Mouse (Mus musculus): ENCODE data around the gene Bex6. TPM values are rescaled to one million over a fixed set of nuclear protein-coding genes. Genes with fewer than 3 reads are reported as not detected.

Bex6 gene
- not detected in 4 replicates for total RNA-seq (2023; ENCODE audit: inconsistent age)

GRCm38 (mm10) chr16:32179333-32179901, at the start of gene Bex6:
Bex6 (plus strand) TSS chr16:32179823.

GRCm38 (mm10) chr16:32165281-32165821, 14.3 kb upstream of the Bex6 start, which contains the start of gene Nrros:
Nrros (minus strand) TSS chr16:32165594.

Other genes starting within 250 kb of the Bex6 start
- gene Pigz, start 246.0 kb upstream of the Bex6 start, total RNA-seq (2023; ENCODE audit: inconsistent age): not detected in 4 replicates
- gene 0610012G03Rik, start 231.3 kb upstream of the Bex6 start, total RNA-seq (2023; ENCODE audit: inconsistent age): 15.9 to 18.1 TPM (median 17.3 TPM) in 4 replicates
- gene Ncbp2, start 231.3 kb upstream of the Bex6 start, total RNA-seq (2023; ENCODE audit: inconsistent age): 19.9 to 26.7 TPM (median 23.3 TPM) in 4 replicates
- gene Senp5, start 176.5 kb upstream of the Bex6 start, total RNA-seq (2023; ENCODE audit: inconsistent age): 28.7 to 33.9 TPM (median 29.8 TPM) in 4 replicates
- 75.2 to 82.6 TPM (median 81.7 TPM) in 4 replicates for gene Pak2, start 100.5 kb upstream of the Bex6 start, total RNA-seq (2023; ENCODE audit: inconsistent age)
- gene Pigx, start 80.1 kb upstream of the Bex6 start, total RNA-seq (2023; ENCODE audit: inconsistent age): 22.4 to 32.2 TPM (median 28.8 TPM) in 4 replicates
- 3.6 to 6.2 TPM (median 4.4 TPM) in 4 replicates for gene Cep19, start 80.0 kb upstream of the Bex6 start, total RNA-seq (2023; ENCODE audit: inconsistent age)
- gene Nrros, start 14.2 kb upstream of the Bex6 start, total RNA-seq (2023; ENCODE audit: inconsistent age): 275 to 293 TPM (median 287 TPM) in 4 replicates
- gene Fbxo45, start 67.3 kb downstream of the Bex6 start, total RNA-seq (2023; ENCODE audit: inconsistent age): 8.8 to 10.3 TPM (median 9.9 TPM) in 4 replicates
- 8.6 to 14.0 TPM (median 12.9 TPM) in 4 replicates for gene Wdr53, start 67.4 kb downstream of the Bex6 start, total RNA-seq (2023; ENCODE audit: inconsistent age)
- 0.48 to 0.99 TPM (median 0.68 TPM) in 4 replicates for gene Smco1, start 91.6 kb downstream of the Bex6 start, total RNA-seq (2023; ENCODE audit: inconsistent age)
- gene Rnf168, start 97.6 kb downstream of the Bex6 start, total RNA-seq (2023; ENCODE audit: inconsistent age): 12.8 to 17.4 TPM (median 14.9 TPM) in 4 replicates
- gene Ubxn7, start 152.4 kb downstream of the Bex6 start, total RNA-seq (2023; ENCODE audit: inconsistent age): 60.9 to 71.7 TPM (median 68.2 TPM) in 4 replicates
- 0.42 TPM in 1 of 4 replicates, not detected in the others for gene Tm4sf19, start 220.7 kb downstream of the Bex6 start, total RNA-seq (2023; ENCODE audit: inconsistent age)
- 4.3 to 6.6 TPM (median 5.2 TPM) in 4 replicates for gene Tctex1d2, start 239.9 kb downstream of the Bex6 start, total RNA-seq (2023; ENCODE audit: inconsistent age)